Mouse (Mus musculus): Measurements from ENCODE around the gene Cdr2l.

DNA sequence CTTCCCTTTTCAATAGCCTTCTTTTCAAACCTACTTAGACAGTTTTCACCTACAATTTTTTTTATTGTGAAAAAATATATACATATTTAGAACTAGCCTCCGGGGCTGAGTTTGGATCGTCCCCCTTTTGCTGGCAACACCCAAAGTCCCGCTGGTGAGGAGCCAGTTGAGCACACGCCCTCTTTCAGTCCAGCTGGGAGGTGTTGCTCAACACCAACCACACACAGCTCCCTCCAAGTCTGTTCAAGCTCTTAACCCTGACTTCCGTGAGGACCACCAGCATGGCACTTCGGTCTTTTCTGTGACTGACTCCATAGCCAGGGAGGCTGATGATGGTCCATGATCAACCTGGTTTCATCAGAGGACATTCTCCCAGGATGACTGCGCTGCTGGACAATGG, 16.4 kb downstream of the Cdr2l start:
- TF ChIP-seq CTCF (IDR thresholded peaks at IDR 0.05; ENCODE audit: low read depth, low read length) (no peak), POLR2A (IDR thresholded peaks at IDR 0.05; ENCODE audit: extremely low read depth, insufficient read depth, low read length) (no peak)
